Mouse (Mus musculus) liver, postnatal 0 days (tissue): ENCODE data around the gene Zc3h18. TPM values are rescaled to one million over a fixed set of nuclear protein-coding genes. Genes with fewer than 3 reads are reported as not detected.
A peak's percentile ranks its signal among the peaks of the same experiment; 100 is the strongest.

Experiments
- ATAC-seq: fragments of 200-750 bp; cut with Nextera tagmentation; 2 replicates; pipeline ENCODE4 v1.8.0; 2017; ENCODE audit warnings: mild to moderate bottlenecking, moderate library complexity
- DNase-seq: peaks from one replicate; pipeline ENCODE4 v3.0.0-alpha.2; 2016
- H3K27ac ChIP-seq: fragments of 300-500 bp; sonication (generic); 2 replicates; pipeline ENCODE4 v1.5.1; 2014; ENCODE audit warnings: antibody characterized with exemption, moderate library complexity, mild to moderate bottlenecking, low read depth
- H3K27me3 ChIP-seq: fragments of 300-500 bp; sonication (generic); 2 replicates; pipeline ENCODE4 v1.6.1; 2014; ENCODE audit warnings: low read length, control low read depth, mixed read lengths; ENCODE audit not compliant: insufficient read depth
- H3K36me3 ChIP-seq: fragments of 300-500 bp; sonication (generic); replicated peaks from 2 replicates; pipeline ENCODE4 v1.6.1; 2014; ENCODE audit warnings: mild to moderate bottlenecking, control low read depth, low read length, moderate library complexity, mixed read lengths; ENCODE audit not compliant: insufficient read depth
- H3K4me1 ChIP-seq: fragments of 300-500 bp; sonication (generic); 2 replicates; pipeline ENCODE4 v1.6.1; 2014; ENCODE audit warnings: antibody characterized with exemption, mild to moderate bottlenecking, control low read depth; ENCODE audit not compliant: insufficient read depth
- H3K4me2 ChIP-seq: fragments of 300-500 bp; sonication (generic); 2 replicates; pipeline ENCODE4 v1.6.1; 2014; ENCODE audit warnings: low read depth, mild to moderate bottlenecking, low read length, moderate library complexity, mixed read lengths
- H3K4me3 ChIP-seq: fragments of 300-500 bp; sonication (generic); 2 replicates; pipeline ENCODE4 v1.5.1; 2014; ENCODE audit warnings: low read depth, low read length
- H3K9ac ChIP-seq: fragments of 300-500 bp; sonication (generic); replicated peaks from 2 replicates; pipeline ENCODE4 v1.6.1; 2014; ENCODE audit warnings: mild to moderate bottlenecking, moderate library complexity
- H3K9me3 ChIP-seq: fragments of 300-500 bp; sonication (generic); 2 replicates; pipeline ENCODE4 v1.6.1; 2016; ENCODE audit warnings: mild to moderate bottlenecking, control low read depth, low read length, mixed read lengths
- CTCF ChIP-seq: sonication (generic); IDR thresholded peaks from 2 replicates; pipeline ENCODE4 v1.5.1; 2016; ENCODE audit warnings: antibody characterized with exemption, low read depth
- EP300 ChIP-seq: IDR thresholded peaks from 2 replicates; pipeline ENCODE4 v1.6.1; 2016; ENCODE audit warnings: antibody characterized with exemption, low read depth, mild to moderate bottlenecking
- WGBS: fragments of 180-500 bp; shearing (Covaris S2); extraction: QIAGEN DNeasy Blood & Tissue Kit; methylation state at CpG from one replicate; pipeline ENCODE4 v1.1.7; 2014; ENCODE audit not compliant: insufficient replicate concordance; 5-methylcytosine and 5-hydroxymethylcytosine counted together
- polyA plus RNA-seq: library from polyadenylated mRNA; unstranded; fragments of >200 nt; fragmentation: Nextera tagmentation; extraction: Ambion mirVana; gene quantifications from 2 replicates; pipeline ENCODE4 v1.2.1, GENCODE M21; 2015

Zc3h18 gene
- polyA plus RNA-seq, 1 experiment from 2014 or later, result 15.6 TPM

DNA sequence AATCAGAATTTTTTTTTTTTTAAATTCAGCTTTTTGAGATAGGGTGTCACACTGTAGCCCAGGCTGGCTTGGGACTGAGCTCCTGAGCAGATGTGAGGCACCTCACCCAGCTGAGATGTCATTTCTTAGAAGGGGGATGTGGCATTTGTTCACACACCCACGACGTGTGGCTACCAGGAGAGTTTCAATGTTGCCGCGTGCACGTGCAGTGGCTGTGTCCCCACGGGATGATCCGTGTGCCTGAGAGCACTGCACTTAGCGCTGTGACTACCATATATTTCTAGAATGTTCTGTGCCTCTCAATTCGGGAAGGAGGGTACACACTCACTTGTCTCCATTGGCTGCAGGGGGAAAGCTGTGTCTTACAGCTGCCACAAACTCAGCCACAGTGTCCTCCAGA, 59.7 kb downstream of the Zc3h18 start:
- Histone ChIP-seq H3K36me3 (peaks cover 26% of the 10 kb centered on the region), H3K27ac (no peak overlapping the region), H3K4me2 (0 out of 2 replicates have a peak overlapping the region, but pooled peaks have one; percentile 44), H3K4me3 (no peak overlapping the region), H3K9me3 (no peaks in the 10 kb centered on the region), H3K9ac (no peak overlapping the region), H3K4me1 (peaks cover 23% of the 10 kb centered on the region), H3K27me3 (no peaks in the 10 kb centered on the region)
- 87% methylated on average over 9 of the region's 9 CpGs for WGBS
- no peak for DNase-seq
- TF ChIP-seq EP300 (no peak), CTCF (no peak)
- no peak for ATAC-seq

DNA sequence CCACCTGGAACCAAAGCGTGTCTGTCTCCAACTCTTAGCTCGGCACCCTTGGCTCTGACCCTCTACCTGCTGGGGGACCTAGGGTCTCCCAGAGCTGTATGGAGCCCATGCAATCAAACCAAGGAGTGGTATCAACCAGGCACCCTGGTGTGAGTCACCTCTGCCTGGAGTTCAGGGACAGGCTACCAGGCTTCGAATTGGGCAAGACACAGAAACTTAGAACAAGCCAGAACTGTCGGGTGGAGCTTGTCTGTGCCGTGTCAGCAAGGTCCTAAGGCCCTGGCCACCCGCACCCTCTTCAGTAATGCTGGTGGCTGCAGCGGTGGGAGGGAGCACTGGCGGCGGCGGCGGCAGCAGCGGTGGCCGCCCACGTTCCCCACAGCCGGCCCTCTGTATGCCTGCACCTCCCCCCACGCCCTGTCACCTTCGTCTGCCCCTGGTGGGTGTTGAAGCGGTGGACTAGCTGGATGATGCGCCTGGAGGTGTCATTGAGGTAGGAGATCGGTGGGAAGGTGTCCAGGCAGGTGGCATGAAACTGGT, 60.2 kb downstream of the Zc3h18 start:
- no peak overlapping the region for H3K9ac ChIP-seq
- H3K4me2 ChIP-seq, result peak overlapping the region; percentile 44
- H3K27me3 ChIP-seq, result no peaks in the 10 kb centered on the region
- DNase-seq (no peak), ATAC-seq (no peak)
- H3K4me1 ChIP-seq, result peaks cover 21% of the 10 kb centered on the region
- H3K36me3 ChIP-seq, result peaks cover 26% of the 10 kb centered on the region
- TF ChIP-seq EP300, result no peak
- TF ChIP-seq CTCF, result no peak
- WGBS, result 62% methylated on average over 20 of the region's 20 CpGs
- H3K27ac ChIP-seq, result no peak overlapping the region
- no peak overlapping the region for H3K4me3 ChIP-seq
- no peaks in the 10 kb centered on the region for H3K9me3 ChIP-seq

- Histone ChIP-seq H3K27me3 (no peaks in the 10 kb centered on the region), H3K36me3 (peaks cover 26% of the 10 kb centered on the region), H3K4me1 (peaks cover 16% of the 10 kb centered on the region), H3K9me3 (no peaks in the 10 kb centered on the region), H3K4me3 (peak overlapping the region; percentile 19; the same call in 1 of the 2 replicates), H3K4me2 (peak overlapping the region; percentile 44), H3K27ac (peak overlapping the region; percentile 31), H3K9ac (no peak overlapping the region)
- 78% methylated on average over 13 of the region's 13 CpGs for WGBS
- TF ChIP-seq EP300 (no peak), CTCF (no peak)
- ATAC-seq, result peak; percentile 12; the same call in 1 of the 2 replicates
- DNase-seq, result no peak
Measured at GRCm38 (mm10) chr8:122437708-122438331, 61.4 kb downstream of the Zc3h18 start.

DNA sequence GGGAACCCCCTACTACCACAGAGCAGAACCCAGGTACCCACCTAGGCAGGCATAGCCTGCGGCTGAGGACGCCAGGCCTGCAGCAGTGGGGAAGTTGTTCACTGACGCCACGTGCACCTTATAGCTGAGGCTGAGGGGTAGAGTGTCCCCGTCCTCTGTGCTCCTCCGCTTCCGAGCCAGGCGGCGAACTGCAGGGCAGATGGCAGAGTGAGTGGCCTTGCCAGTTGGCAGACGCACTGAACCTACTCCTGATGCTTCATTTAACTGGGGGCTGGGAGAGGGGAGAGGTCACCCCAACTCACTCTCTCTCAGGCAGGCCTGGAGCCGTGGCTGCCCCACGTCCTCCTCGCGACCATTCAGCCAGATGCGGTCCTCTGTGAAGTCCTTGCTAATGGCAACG, 62.9 kb downstream of the Zc3h18 start:
- peaks cover 23% of the 10 kb centered on the region for H3K36me3 ChIP-seq
- no peak overlapping the region for H3K9ac ChIP-seq
- H3K4me1 ChIP-seq, result peaks cover 12% of the 10 kb centered on the region
- no peak for ATAC-seq
- DNase-seq, result no peak
- H3K9me3 ChIP-seq, result no peaks in the 10 kb centered on the region
- H3K4me3 ChIP-seq, result no peak overlapping the region
- no peak for TF ChIP-seq CTCF
- TF ChIP-seq EP300, result no peak
- H3K27ac ChIP-seq, result no peak overlapping the region
- 85% methylated on average over 16 of the region's 16 CpGs for WGBS
- no peak overlapping the region for H3K4me2 ChIP-seq
- H3K27me3 ChIP-seq, result no peaks in the 10 kb centered on the region

DNA sequence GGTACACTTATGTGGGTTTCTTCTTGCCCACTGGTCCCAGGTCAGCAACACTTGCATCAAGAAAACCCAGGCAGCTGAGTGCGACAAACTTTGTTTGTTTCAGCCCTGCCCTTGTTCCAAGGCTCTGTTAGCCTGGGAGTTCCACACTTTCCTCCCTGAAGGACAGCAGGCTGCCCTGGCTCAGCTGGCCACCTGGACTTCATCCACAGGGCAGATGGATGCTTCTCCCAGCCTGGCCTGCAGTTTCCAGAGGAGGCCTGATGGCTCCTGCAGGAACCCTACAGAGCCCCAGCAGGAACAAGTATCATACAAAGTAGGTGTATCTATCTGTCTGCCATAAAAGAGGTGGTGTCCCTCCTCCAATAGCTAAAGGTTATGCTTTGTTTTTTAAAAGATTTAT, 64.9 kb downstream of the Zc3h18 start:
- 78% methylated on average over 1 of the region's 1 CpGs for WGBS
- H3K36me3 ChIP-seq, result peaks cover 14% of the 10 kb centered on the region
- H3K4me1 ChIP-seq, result peaks cover 29% of the 10 kb centered on the region
- TF ChIP-seq CTCF (no peak), EP300 (no peak)
- no peak overlapping the region for H3K4me2 ChIP-seq
- H3K4me3 ChIP-seq, result no peak overlapping the region
- H3K9me3 ChIP-seq, result no peaks in the 10 kb centered on the region
- DNase-seq (no peak), ATAC-seq (no peak)
- no peak overlapping the region for H3K27ac ChIP-seq
- no peak overlapping the region for H3K9ac ChIP-seq
- H3K27me3 ChIP-seq, result no peaks in the 10 kb centered on the region

GRCm38 (mm10) chr8:122442356-122442755, 65.9 kb downstream of the Zc3h18 start:
- Histone ChIP-seq H3K4me1 (peaks cover 29% of the 10 kb centered on the region), H3K4me3 (peak overlapping the region; percentile 70), H3K9ac (peak overlapping the region; percentile 73), H3K27ac (0 out of 2 replicates have a peak overlapping the region, but pooled peaks have one; percentile 69), H3K9me3 (no peaks in the 10 kb centered on the region), H3K4me2 (peak overlapping the region; percentile 100), H3K36me3 (peaks cover 10% of the 10 kb centered on the region; the same call in 1 of the 2 replicates), H3K27me3 (no peaks in the 10 kb centered on the region)
- DNase-seq (no peak), ATAC-seq (no peak)
- WGBS, result 26% methylated on average over 7 of the region's 7 CpGs
- TF ChIP-seq EP300 (no peak), CTCF (no peak)
